Mouse (Mus musculus): ENCODE data around the gene Meis3.

GRCm38 (mm10) chr7:16198540-16198939 lies 23.6 kb downstream of the Meis3 start:
- TF ChIP-seq POLR2A (IDR thresholded peaks at IDR 0.05; ENCODE audit: low read depth, low read length) (no peak), CTCF (IDR thresholded peaks at IDR 0.05; ENCODE audit: borderline replicate concordance, insufficient read depth, low read length) (no peak)

Data from embryonic fibroblast, embryonic 13.5 days (primary cell).